Mouse (Mus musculus): ENCODE results near the gene Mgat5.

Mgat5 gene

GRCm38 (mm10) chr1:127306024-127306771 is 101.4 kb downstream of the Mgat5 start:
- DNase-seq (ENCODE audit: low read depth, low spot score), result no peak

- no peak for DNase-seq (ENCODE audit: low read depth, low spot score)
These were observed 102.5 kb downstream of the Mgat5 start for GRCm38 (mm10) chr1:127307361-127307760.

- no peak for DNase-seq (ENCODE audit: low read depth, low spot score)
These were observed 103.5 kb downstream of the Mgat5 start for GRCm38 (mm10) chr1:127308207-127308725.

- no peak for DNase-seq (ENCODE audit: low read depth, low spot score)
These were observed 104.3 kb downstream of the Mgat5 start for GRCm38 (mm10) chr1:127308989-127309701.

- no peak for DNase-seq (ENCODE audit: low read depth, low spot score)
These were observed 105.2 kb downstream of the Mgat5 start for GRCm38 (mm10) chr1:127310011-127310410.

- DNase-seq (ENCODE audit: low read depth, low spot score), result no peak
These were observed 105.9 kb downstream of the Mgat5 start for GRCm38 (mm10) chr1:127310703-127311102.

- peak; percentile 67 for DNase-seq (ENCODE audit: low read depth, low spot score)
These were observed 109.0 kb downstream of the Mgat5 start for GRCm38 (mm10) chr1:127313652-127314350.

GRCm38 (mm10) chr1:127315763-127316627 is 111.2 kb downstream of the Mgat5 start:
- DNase-seq (ENCODE audit: low read depth, low spot score), result no peak

GRCm38 (mm10) chr1:127316651-127317050 is 111.8 kb downstream of the Mgat5 start:
- no peak for DNase-seq (ENCODE audit: low read depth, low spot score)

- DNase-seq (ENCODE audit: low read depth, low spot score), result no peak
These were observed 112.7 kb downstream of the Mgat5 start for GRCm38 (mm10) chr1:127317541-127317940.

- no peak for DNase-seq (ENCODE audit: low read depth, low spot score)
These were observed 113.7 kb downstream of the Mgat5 start for GRCm38 (mm10) chr1:127318486-127318885.

GRCm38 (mm10) chr1:127319768-127320167 is 115.0 kb downstream of the Mgat5 start:
- no peak for DNase-seq (ENCODE audit: low read depth, low spot score)

GRCm38 (mm10) chr1:127320956-127321355 is 116.1 kb downstream of the Mgat5 start:
- peak; percentile 42 for DNase-seq (ENCODE audit: low read depth, low spot score)

GRCm38 (mm10) chr1:127321638-127322037 is 116.8 kb downstream of the Mgat5 start:
- no peak for DNase-seq (ENCODE audit: low read depth, low spot score)

GRCm38 (mm10) chr1:127322169-127322805 is 117.5 kb downstream of the Mgat5 start:
- no peak for DNase-seq (ENCODE audit: low read depth, low spot score)

GRCm38 (mm10) chr1:127325601-127326198 is 120.9 kb downstream of the Mgat5 start:
- DNase-seq (ENCODE audit: low read depth, low spot score), result no peak

GRCm38 (mm10) chr1:127327773-127328172 is 123.0 kb downstream of the Mgat5 start:
- DNase-seq (ENCODE audit: low read depth, low spot score), result no peak

GRCm38 (mm10) chr1:127328354-127328875 is 123.6 kb downstream of the Mgat5 start:
- no peak for DNase-seq (ENCODE audit: low read depth, low spot score)

- DNase-seq (ENCODE audit: low read depth, low spot score), result no peak
These were observed 125.0 kb downstream of the Mgat5 start for GRCm38 (mm10) chr1:127329810-127330209.

- no peak for DNase-seq (ENCODE audit: low read depth, low spot score)
These were observed 132.9 kb downstream of the Mgat5 start for GRCm38 (mm10) chr1:127337740-127338139.
